Mouse (Mus musculus) 3T3-L1 (cell line): ENCODE measurements around the gene Tox2.

ENCODE experiments used
- DNase-seq: peaks from one replicate; pipeline ENCODE4 v3.0.0-alpha.2; 2015; ENCODE audit warnings: low read depth, low spot score

The Tox2 gene

GRCm38 (mm10) chr2:163204548-163205261, 1.8 kb downstream of the Tox2 start:
- DNase-seq = no peak

- no peak for DNase-seq
Observed at GRCm38 (mm10) chr2:163205262-163205647, 2.3 kb downstream of the Tox2 start.

DNA sequence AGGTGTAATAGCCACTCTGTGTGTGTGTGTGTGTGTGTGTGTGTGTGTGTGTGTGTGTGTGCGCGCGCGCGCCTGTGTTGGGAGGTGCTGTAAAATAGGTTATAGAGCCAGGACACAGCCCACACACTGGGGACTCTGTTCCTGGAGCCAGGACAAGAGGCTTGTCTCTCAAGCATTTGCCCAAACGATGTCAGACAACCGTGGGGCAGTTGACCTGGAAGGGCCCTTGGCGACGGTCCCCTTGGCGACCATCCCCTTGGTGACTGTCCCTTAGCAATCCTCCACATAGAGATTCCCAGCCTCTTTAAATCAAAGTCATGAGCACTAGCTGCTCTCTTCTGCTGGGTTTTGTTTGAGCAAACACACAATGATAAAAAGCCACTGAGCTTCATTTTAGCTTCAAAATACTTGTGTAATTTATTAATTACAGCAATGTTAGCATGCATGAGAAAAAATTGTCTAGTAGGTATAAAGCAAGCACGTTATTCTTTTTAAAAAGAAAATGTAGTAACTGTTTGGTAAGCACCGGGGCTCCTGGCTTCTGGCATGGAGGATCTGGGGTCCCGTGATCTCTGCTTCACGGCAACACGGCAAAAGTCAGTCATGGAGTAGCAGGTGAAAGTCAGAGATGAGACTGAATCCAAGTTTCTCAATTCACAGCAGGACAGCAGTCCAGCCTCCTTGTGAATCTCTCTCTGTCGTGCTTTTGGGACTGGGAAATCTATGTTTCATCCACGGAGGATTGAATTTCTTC, 3.0 kb downstream of the Tox2 start:
- no peak for DNase-seq

DNA sequence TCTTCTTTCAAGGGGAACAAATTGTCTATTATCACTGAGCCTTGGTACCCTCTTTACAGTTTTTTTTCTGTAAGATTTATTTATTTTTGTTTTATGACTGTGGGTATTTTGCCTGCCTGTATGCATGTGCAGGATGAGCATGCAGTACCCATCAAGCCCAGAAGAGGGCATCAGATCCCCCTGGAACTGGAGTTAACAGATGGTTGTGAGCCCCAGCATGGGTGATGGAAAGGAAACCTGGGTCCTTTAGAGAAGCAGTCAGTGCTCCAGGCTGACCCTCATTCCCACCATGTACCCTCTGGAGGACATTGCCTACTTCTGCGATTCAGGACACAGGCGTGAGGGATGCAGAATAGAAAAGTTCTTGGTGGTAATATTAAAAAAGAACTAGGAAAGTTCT, 4.4 kb downstream of the Tox2 start:
- DNase-seq = peak; percentile 14

DNA sequence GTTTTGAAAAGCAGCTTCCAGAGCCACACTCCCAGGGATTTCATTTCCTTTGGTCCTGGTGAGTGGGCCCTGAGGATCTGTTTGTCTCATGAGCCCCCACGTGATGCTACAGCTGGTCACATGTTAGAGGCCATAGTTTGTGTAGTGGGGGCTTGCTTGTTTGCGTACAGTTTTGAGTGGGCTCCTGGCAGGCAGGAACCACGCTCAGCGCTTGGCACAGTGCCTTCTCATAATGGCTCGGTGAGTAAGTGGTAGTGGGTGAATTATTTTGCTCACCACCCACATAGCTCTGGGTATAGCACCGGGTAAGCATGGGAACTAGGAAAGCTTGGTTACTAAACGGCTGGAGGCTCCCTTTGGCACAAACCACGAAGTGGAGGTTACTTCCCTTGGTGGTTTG, 6.2 kb downstream of the Tox2 start:
- DNase-seq = no peak

DNA sequence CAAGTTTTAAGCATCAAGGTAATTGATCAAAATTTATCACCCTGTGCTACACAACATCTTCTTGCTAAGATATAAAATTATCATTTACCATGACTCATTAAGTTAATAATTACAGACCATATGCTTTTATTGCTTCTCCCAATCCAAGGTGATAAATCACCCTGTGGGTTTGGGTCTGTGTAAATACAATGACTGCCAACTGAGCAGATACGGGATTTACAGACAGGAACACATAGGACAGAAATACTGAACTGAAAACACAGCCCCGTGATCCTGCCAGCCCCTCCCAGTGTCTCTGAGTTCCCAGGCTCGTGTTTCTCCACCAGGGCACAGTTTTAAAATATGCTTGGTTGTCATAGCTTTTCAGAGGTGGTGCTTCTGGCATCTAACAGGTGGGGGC, 10.2 kb downstream of the Tox2 start:
- DNase-seq = no peak

DNA sequence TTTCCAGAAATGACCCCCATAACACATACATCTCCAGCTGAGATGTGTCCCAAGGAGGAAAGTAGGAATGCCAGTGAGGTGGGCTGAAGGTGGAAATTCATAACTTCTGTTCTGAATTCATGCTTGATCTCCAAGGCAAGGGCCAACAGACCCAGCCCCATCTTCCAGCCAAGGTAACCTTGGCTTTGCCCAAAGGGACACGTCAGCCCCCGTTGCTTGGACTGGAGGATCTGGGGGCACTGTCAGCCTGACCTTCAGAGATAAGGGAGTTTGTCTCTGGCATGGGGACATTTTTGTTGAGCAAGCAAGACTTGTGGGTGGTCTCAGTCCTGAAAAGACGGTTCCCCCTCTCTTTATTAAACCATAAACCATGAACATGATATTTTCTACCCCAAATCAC, 15.2 kb downstream of the Tox2 start:
- DNase-seq = no peak

GRCm38 (mm10) chr2:163218571-163218970, 15.6 kb downstream of the Tox2 start:
- no peak for DNase-seq

- no peak for DNase-seq
Observed at GRCm38 (mm10) chr2:163219447-163219846, 16.5 kb downstream of the Tox2 start.

DNA sequence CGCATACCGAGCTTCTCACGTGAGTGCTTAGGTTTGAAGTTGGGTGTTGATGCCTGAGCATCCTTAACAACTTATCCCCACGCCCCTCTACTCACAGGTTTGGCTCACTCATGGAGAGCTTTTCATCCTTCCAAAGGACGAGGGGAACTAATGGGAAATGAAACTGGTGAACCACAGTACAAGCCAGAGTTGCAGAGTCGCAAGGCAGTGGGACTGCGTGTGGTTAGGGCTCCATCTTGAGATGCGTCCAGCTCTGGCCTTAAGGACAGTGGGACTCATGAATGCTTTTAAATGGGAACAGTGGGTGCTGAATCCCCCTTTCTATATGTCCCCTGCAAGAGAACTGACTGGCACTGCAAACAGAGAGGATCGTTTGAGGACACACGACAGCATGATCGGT, 17.8 kb downstream of the Tox2 start:
- DNase-seq = no peak

- no peak for DNase-seq
Observed at GRCm38 (mm10) chr2:163225302-163225701, 22.4 kb downstream of the Tox2 start.

DNA sequence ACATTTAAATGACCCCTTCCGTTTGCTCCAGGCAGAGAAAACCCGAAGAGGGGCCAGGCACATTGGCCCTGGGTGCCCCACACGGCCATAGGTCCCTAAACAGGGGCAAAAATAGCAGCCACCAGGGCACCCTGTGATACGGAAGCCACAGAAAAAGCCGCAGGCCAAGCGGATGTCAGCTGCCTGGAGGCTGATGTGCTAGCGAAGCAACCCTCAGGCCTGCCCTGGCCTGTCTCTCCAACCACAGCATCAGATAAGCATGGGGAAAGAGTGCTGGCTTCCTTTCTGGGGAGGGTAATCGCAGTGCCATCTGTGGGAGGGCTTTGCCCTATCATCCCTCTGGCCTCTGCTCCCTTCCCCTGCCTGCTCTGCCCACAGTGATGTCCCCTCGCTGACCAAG, 26.1 kb downstream of the Tox2 start:
- DNase-seq = no peak

- DNase-seq = no peak
Observed at GRCm38 (mm10) chr2:163231781-163232534, 29.0 kb downstream of the Tox2 start.

DNA sequence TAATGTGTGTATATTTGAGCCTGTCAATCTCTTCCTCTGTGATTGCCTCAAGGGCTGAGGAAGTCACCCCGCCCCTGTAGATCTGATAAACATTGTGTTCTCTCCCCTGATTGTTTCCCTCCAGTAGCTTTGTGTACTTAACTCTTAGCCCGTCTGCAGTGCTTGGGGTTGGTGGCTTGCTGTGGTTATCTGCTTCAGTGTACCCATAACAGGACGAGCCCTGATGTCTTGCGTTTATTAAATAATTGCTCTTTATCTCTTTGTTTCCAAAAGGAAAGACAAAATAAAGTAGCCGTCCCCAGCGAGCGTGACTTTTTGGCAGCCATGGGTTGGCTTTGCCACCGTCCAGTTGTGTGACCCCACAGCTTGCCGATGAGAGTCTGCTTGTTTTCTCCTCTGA, 30.7 kb downstream of the Tox2 start:
- no peak for DNase-seq

DNA sequence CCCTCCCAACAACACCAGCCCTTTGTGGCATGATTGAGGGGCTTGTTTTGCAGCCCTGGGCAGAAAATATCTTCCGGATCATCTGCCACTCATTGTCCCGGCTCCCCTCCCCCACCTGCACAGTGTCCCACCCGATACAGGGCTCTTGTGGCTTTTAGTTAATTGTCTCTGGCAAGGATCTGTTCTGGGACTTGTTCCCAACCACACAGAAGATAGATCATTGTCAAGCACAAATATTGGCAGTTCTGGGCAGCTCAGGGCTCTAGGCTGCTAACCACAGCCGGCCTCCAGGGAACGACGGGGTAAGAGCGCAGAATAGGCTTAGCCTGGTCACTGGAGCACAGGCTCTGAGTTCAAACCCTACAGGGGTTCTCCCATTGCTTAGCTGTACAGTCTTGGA, 33.1 kb downstream of the Tox2 start:
- DNase-seq = peak; percentile 42

DNA sequence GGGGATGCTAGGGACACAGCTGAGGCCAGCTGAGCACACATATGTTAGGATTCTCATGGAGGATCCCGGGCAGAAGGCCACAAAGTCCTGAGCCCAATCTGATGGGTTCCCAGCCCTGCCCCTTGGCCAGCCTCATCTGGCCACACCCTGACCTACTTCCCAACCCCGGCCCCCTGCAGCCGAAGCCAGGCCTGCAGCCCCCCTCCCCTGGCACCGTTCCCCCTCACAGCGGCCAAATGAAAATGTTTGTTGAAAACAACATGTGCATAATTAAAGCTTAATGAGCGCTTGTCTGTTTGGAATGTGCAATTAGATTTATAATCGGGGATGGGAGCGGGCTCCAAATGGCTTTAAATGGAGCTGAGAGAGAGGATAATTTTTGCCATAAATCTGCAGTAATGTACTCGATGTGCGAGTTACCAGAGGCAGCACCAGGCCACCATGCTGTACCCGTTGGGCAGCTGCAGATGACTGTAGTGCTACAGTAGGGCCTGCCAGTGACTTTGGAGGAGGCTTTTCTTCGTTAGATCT, 35.1 kb downstream of the Tox2 start:
- DNase-seq = no peak

GRCm38 (mm10) chr2:163239945-163240344, 37.0 kb downstream of the Tox2 start:
- DNase-seq = no peak

- DNase-seq = no peak
Observed at GRCm38 (mm10) chr2:163241867-163242266, 38.9 kb downstream of the Tox2 start.

- DNase-seq = no peak
Observed at GRCm38 (mm10) chr2:163243917-163244852, 41.3 kb downstream of the Tox2 start.

DNA sequence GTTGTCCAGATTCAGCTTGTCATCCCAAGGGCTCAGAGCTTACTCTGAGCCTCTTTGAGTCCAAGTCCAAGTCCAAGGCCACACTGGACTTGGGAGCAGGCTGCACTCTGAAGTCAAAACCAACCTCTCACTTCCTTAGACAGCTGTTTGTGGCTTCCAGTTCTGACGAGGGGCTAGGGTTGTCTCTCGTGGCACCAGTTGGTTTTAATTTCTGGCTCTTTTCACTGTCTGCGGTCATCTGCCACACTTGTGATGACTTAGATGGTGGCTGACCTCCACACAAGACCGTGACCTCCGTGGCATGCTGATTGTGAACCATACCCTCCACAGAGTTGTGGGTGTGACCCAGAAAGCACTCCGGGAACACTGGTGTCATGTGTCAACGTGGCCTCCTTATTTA, 46.0 kb downstream of the Tox2 start:
- DNase-seq = no peak

DNA sequence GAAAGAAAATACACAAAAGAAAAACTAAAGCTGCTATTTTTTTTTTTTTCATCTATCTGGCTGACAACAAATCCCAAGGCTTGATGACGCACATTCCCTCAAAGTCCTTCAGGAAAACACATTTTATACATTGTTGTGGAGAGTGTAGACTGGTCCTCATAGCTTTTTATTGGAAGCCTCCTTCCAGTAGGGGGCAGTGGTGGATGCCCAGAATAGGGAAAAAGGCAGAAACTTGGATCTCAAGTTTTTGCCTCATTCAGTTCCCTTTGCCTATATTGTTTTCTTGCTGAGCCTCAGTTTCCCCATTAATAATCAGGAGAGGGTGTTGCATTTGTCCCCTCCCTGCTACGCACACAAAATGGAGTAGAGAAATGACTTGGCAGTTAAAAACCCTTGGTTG, 49.7 kb downstream of the Tox2 start:
- DNase-seq = peak; percentile 45
